Mouse (Mus musculus) heart, embryonic 13.5 days (tissue): ENCODE data around the gene A930017K11Rik. TPM values are rescaled to one million over a fixed set of nuclear protein-coding genes. Genes with fewer than 3 reads are reported as not detected.

ENCODE experiments used
- ATAC-seq: fragments of 200-750 bp; cut with Nextera tagmentation; 2 replicates; pipeline ENCODE4 v1.8.0; 2017; ENCODE audit warnings: moderate TSS enrichment; ENCODE audit not compliant: insufficient number of reproducible peaks, low FRiP score, low TSS enrichment; ENCODE audit errors: extremely low read depth
- H3K27ac ChIP-seq: fragments of 300-500 bp; sonication (generic); replicated peaks from 2 replicates; pipeline ENCODE4 v1.5.1; 2015; ENCODE audit warnings: moderate library complexity, mild to moderate bottlenecking, inconsistent platforms
- H3K27me3 ChIP-seq: fragments of 300-500 bp; sonication (generic); replicated peaks from 2 replicates; pipeline ENCODE4 v1.6.1; 2015; ENCODE audit warnings: mild to moderate bottlenecking, inconsistent platforms
- H3K36me3 ChIP-seq: fragments of 300-500 bp; sonication (generic); 2 replicates; pipeline ENCODE4 v1.6.1; 2015; ENCODE audit warnings: mild to moderate bottlenecking, inconsistent platforms
- H3K4me1 ChIP-seq: fragments of 300-500 bp; sonication (generic); 2 replicates; pipeline ENCODE4 v1.6.1; 2015; ENCODE audit warnings: inconsistent platforms
- H3K4me2 ChIP-seq: fragments of 300-500 bp; sonication (generic); 2 replicates; pipeline ENCODE4 v1.6.1; 2015; ENCODE audit warnings: inconsistent platforms, mild to moderate bottlenecking, moderate library complexity
- H3K4me3 ChIP-seq: fragments of 300-500 bp; sonication (generic); 2 replicates; pipeline ENCODE4 v1.5.1; 2015; ENCODE audit warnings: moderate library complexity, mild to moderate bottlenecking, inconsistent platforms
- H3K9ac ChIP-seq: fragments of 300-500 bp; sonication (generic); 2 replicates; pipeline ENCODE4 v1.6.1; 2015; ENCODE audit warnings: inconsistent platforms, mild to moderate bottlenecking, moderate library complexity
- H3K9me3 ChIP-seq: fragments of 300-500 bp; sonication (generic); 2 replicates; pipeline ENCODE4 v1.6.1; 2016; ENCODE audit warnings: inconsistent platforms
- WGBS: fragments of 180-500 bp; shearing (Covaris S2); methylation state at CpG from one replicate; pipeline ENCODE4 v1.1.7; 2015; ENCODE audit warnings: mixed read lengths; 5-methylcytosine and 5-hydroxymethylcytosine counted together
- polyA plus RNA-seq: library from polyadenylated mRNA; unstranded; fragments of >200 nt; fragmentation: Nextera tagmentation; extraction: Ambion mirVana; gene quantifications from 2 replicates; pipeline ENCODE4 v1.2.1, GENCODE M21; 2015

Gene A930017K11Rik
- 0.13 and 0.15 TPM in 2 replicates for polyA plus RNA-seq

- Histone ChIP-seq H3K4me3 (peak within 1 kb of the TSS; percentile 54), H3K9me3 (no peaks in the 10 kb centered on the region), H3K4me1 (peaks cover 19% of the 10 kb centered on the region), H3K4me2 (peak within 1 kb of the TSS; percentile 81), H3K27me3 (peaks cover 49% of the 10 kb centered on the region), H3K27ac (no peak within 1 kb of the TSS), H3K9ac (peak within 1 kb of the TSS; percentile 77), H3K36me3 (no peaks in the 10 kb centered on the region)
- 1% methylated on average over 58 of the region's 58 CpGs for WGBS
- no peak; the same call in 1 of the 2 replicates for ATAC-seq
Observed at GRCm38 (mm10) chr17:25951803-25952623, at the start of gene A930017K11Rik. A930017K11Rik (minus strand) TSS chr17:25952565.

GRCm38 (mm10) chr17:25998425-25998824 is 46.1 kb upstream of the A930017K11Rik start:
- peaks cover 77% of the 10 kb centered on the region for H3K36me3 ChIP-seq
- H3K4me1 ChIP-seq: no peaks in the 10 kb centered on the region
- WGBS: 89% methylated on average over 11 of the region's 11 CpGs
- H3K9me3 ChIP-seq: no peaks in the 10 kb centered on the region
- no peak overlapping the region for H3K27ac ChIP-seq
- H3K9ac ChIP-seq: no peak overlapping the region
- H3K4me2 ChIP-seq: no peak overlapping the region
- H3K27me3 ChIP-seq: no peaks in the 10 kb centered on the region
- no peak for ATAC-seq
- no peak overlapping the region for H3K4me3 ChIP-seq

GRCm38 (mm10) chr17:25993489-25993888 is 41.1 kb upstream of the A930017K11Rik start:
- peaks cover 89% of the 10 kb centered on the region for H3K36me3 ChIP-seq
- H3K4me1 ChIP-seq: no peaks in the 10 kb centered on the region
- H3K4me2 ChIP-seq: no peak overlapping the region
- 58% methylated on average over 3 of the region's 3 CpGs for WGBS
- H3K27me3 ChIP-seq: no peaks in the 10 kb centered on the region
- no peak overlapping the region for H3K27ac ChIP-seq
- H3K9ac ChIP-seq: no peak overlapping the region
- ATAC-seq: no peak
- H3K4me3 ChIP-seq: no peak overlapping the region
- no peaks in the 10 kb centered on the region for H3K9me3 ChIP-seq

GRCm38 (mm10) chr17:25992274-25992673 is 39.9 kb upstream of the A930017K11Rik start:
- Histone ChIP-seq H3K27me3 (no peaks in the 10 kb centered on the region), H3K4me2 (no peak overlapping the region), H3K4me1 (no peaks in the 10 kb centered on the region), H3K4me3 (no peak overlapping the region), H3K9ac (no peak overlapping the region), H3K27ac (no peak overlapping the region), H3K36me3 (peaks cover 77% of the 10 kb centered on the region), H3K9me3 (no peaks in the 10 kb centered on the region)
- 99% methylated on average over 4 of the region's 4 CpGs for WGBS
- ATAC-seq: no peak

GRCm38 (mm10) chr17:25990331-25990730 is 38.0 kb upstream of the A930017K11Rik start:
- no peaks in the 10 kb centered on the region for H3K9me3 ChIP-seq
- no peak for ATAC-seq
- H3K9ac ChIP-seq: no peak overlapping the region
- H3K27me3 ChIP-seq: no peaks in the 10 kb centered on the region
- 87% methylated on average over 5 of the region's 5 CpGs for WGBS
- H3K4me2 ChIP-seq: no peak overlapping the region
- H3K4me1 ChIP-seq: peaks cover 3% of the 10 kb centered on the region; the same call in 1 of the 2 replicates
- H3K27ac ChIP-seq: no peak overlapping the region
- H3K4me3 ChIP-seq: no peak overlapping the region
- H3K36me3 ChIP-seq: peaks cover 59% of the 10 kb centered on the region

GRCm38 (mm10) chr17:25985306-25986294 is 33.2 kb upstream of the A930017K11Rik start, which contains the start of gene Capn15:
Capn15 (minus strand) TSS chr17:25985796.
- peak; percentile 97 for ATAC-seq

GRCm38 (mm10) chr17:25984556-25985305 is 32.4 kb upstream of the A930017K11Rik start:
- Histone ChIP-seq H3K4me2 (peak overlapping the region; percentile 90), H3K9me3 (no peaks in the 10 kb centered on the region), H3K27ac (peak overlapping the region; percentile 89), H3K4me3 (peak overlapping the region; percentile 89), H3K4me1 (peaks cover 34% of the 10 kb centered on the region), H3K36me3 (peaks cover 8% of the 10 kb centered on the region), H3K9ac (peak overlapping the region; percentile 95), H3K27me3 (no peaks in the 10 kb centered on the region)
- 11% methylated on average over 17 of the region's 17 CpGs for WGBS
- no peak for ATAC-seq

More at GRCm38 (mm10) chr17:25985306-25986294, 33.2 kb upstream of the A930017K11Rik start, which contains the start of gene Capn15:
- Histone ChIP-seq H3K4me2 (peak within 1 kb of the TSS; percentile 90), H3K36me3 (peaks cover 16% of the 10 kb centered on the region), H3K4me3 (peak within 1 kb of the TSS; percentile 89), H3K4me1 (peaks cover 26% of the 10 kb centered on the region), H3K27ac (peak within 1 kb of the TSS; percentile 89), H3K9me3 (no peaks in the 10 kb centered on the region), H3K9ac (peak within 1 kb of the TSS; percentile 95), H3K27me3 (no peaks in the 10 kb centered on the region)
- WGBS: under 1% methylated on average over 90 of the region's 91 CpGs

- peaks cover 36% of the 10 kb centered on the region for H3K4me1 ChIP-seq
- peak overlapping the region; percentile 90 for H3K4me2 ChIP-seq
- no peak overlapping the region for H3K27ac ChIP-seq
- no peak for ATAC-seq
- no peaks in the 10 kb centered on the region for H3K9me3 ChIP-seq
- peaks cover 3% of the 10 kb centered on the region; the same call in 1 of the 2 replicates for H3K36me3 ChIP-seq
- H3K9ac ChIP-seq: peak overlapping the region; percentile 95
- 94% methylated on average over 1 of the region's 1 CpGs for WGBS
- peak overlapping the region; percentile 89 for H3K4me3 ChIP-seq
- H3K27me3 ChIP-seq: no peaks in the 10 kb centered on the region
Observed at GRCm38 (mm10) chr17:25984066-25984465, 31.7 kb upstream of the A930017K11Rik start.

- no peaks in the 10 kb centered on the region for H3K9me3 ChIP-seq
- 90% methylated on average over 3 of the region's 3 CpGs for WGBS
- no peak overlapping the region for H3K9ac ChIP-seq
- H3K27me3 ChIP-seq: no peaks in the 10 kb centered on the region
- H3K4me3 ChIP-seq: no peak overlapping the region
- ATAC-seq: no peak
- H3K27ac ChIP-seq: no peak overlapping the region
- no peak overlapping the region for H3K4me2 ChIP-seq
- H3K36me3 ChIP-seq: no peaks in the 10 kb centered on the region
- peaks cover 36% of the 10 kb centered on the region for H3K4me1 ChIP-seq
Observed at GRCm38 (mm10) chr17:25982913-25983312, 30.5 kb upstream of the A930017K11Rik start.

GRCm38 (mm10) chr17:25980854-25981253 is 28.5 kb upstream of the A930017K11Rik start:
- WGBS: 83% methylated on average over 5 of the region's 5 CpGs
- Histone ChIP-seq H3K4me3 (no peak overlapping the region), H3K36me3 (no peaks in the 10 kb centered on the region), H3K27ac (no peak overlapping the region), H3K4me1 (peaks cover 33% of the 10 kb centered on the region), H3K27me3 (no peaks in the 10 kb centered on the region), H3K4me2 (no peak overlapping the region), H3K9ac (0 out of 2 replicates have a peak overlapping the region, but pooled peaks have one; percentile 37), H3K9me3 (no peaks in the 10 kb centered on the region)
- no peak for ATAC-seq
